Mouse (Mus musculus) olfactory bulb, adult 2 months (tissue): ENCODE data around the gene Dkkl1. TPM values are rescaled to one million over a fixed set of nuclear protein-coding genes. Genes with fewer than 3 reads are reported as not detected.

ENCODE experiments used
- H3K27ac ChIP-seq: fragments of 200-500 bp; 2 replicates; pipeline ENCODE4 v1.5.1; 2012; ENCODE audit warnings: low read depth, low read length; ENCODE audit not compliant: insufficient read depth
- H3K4me1 ChIP-seq: fragments of 200-500 bp; 2 replicates; pipeline ENCODE4 v1.6.1; 2012; ENCODE audit warnings: low read length; ENCODE audit not compliant: control insufficient read depth, insufficient read depth
- H3K4me3 ChIP-seq: fragments of 200-500 bp; 2 replicates; pipeline ENCODE4 v1.5.1; 2012; ENCODE audit warnings: mild to moderate bottlenecking, low read depth, low read length, moderate library complexity; ENCODE audit not compliant: insufficient read depth
- CTCF ChIP-seq: fragments of 200-500 bp; IDR thresholded peaks from 2 replicates; pipeline ENCODE4 v1.5.1; 2012; ENCODE audit warnings: low read depth, mild to moderate bottlenecking, low read length, moderate library complexity; ENCODE audit not compliant: insufficient read depth
- POLR2A ChIP-seq: fragments of 200-500 bp; IDR thresholded peaks from 2 replicates; pipeline ENCODE4 v1.6.1; 2012; ENCODE audit warnings: mild to moderate bottlenecking, low read depth, low read length, moderate library complexity; ENCODE audit not compliant: insufficient read depth
- WGBS: fragments of 180-500 bp; shearing (Covaris S2); methylation state at CpG from one replicate; pipeline ENCODE4 v1.1.7; 2018; 5-methylcytosine and 5-hydroxymethylcytosine counted together
- polyA plus RNA-seq: library from polyadenylated mRNA; stranded (reverse); fragments of >200 nt; gene quantifications from 2 replicates; pipeline ENCODE4 v1.2.4, GENCODE M21; 2012; ENCODE audit warnings: low replicate concordance; ENCODE audit not compliant: missing spikeins, insufficient read depth, insufficient read length

Gene Dkkl1
- polyA plus RNA-seq, 1 experiment, result not detected

DNA sequence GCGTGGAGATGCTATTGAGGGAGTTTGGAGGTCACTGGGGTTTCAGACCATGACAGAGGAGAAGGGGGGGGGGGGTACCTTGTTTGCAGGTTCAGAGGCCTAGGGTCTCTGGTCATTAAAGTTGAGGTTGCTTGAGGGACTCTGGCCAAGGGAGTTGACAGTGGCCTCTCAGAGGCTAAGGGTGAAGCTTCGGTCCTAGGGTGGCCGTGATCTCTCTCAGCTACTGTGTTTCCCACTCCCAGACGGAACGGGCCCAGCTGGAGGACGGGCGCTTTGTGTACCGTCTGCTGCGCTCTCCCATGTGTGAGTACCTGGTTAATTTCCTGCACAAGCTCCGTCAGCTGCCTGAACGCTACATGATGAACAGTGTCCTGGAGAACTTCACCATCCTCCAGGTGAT lies 20.0 kb upstream of the Dkkl1 start:
- H3K4me3 ChIP-seq, result no peak overlapping the region
- TF ChIP-seq POLR2A (no peak), CTCF (no peak)
- H3K4me1 ChIP-seq, result peaks cover 5% of the 10 kb centered on the region
- WGBS, result 96% methylated on average over 11 of the region's 11 CpGs
- H3K27ac ChIP-seq, result no peak overlapping the region

DNA sequence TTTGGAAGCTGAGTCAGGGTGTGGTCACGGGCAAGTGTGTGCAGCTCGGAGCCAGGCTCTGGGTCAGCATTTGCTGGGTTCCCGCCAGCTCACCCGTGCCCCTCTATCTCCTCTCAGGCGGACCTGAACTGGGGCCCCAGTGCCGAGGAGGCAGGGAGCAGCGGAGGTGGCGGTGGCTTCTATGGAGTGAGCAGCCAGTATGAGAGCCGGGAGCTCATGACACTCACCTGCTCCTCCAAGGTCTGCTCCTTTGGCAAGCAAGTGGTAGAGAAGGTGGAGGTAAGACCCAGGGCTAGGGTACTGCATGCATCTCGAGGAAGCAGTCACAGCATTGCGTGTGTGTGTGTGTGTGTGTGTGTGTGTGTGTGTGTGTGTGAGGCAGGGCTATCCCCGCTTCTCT lies 19.2 kb upstream of the Dkkl1 start:
- Histone ChIP-seq H3K27ac (no peak overlapping the region), H3K4me3 (no peak overlapping the region), H3K4me1 (peaks cover 5% of the 10 kb centered on the region)
- 92% methylated on average over 12 of the region's 12 CpGs for WGBS
- no peak for TF ChIP-seq POLR2A
- TF ChIP-seq CTCF, result no peak

DNA sequence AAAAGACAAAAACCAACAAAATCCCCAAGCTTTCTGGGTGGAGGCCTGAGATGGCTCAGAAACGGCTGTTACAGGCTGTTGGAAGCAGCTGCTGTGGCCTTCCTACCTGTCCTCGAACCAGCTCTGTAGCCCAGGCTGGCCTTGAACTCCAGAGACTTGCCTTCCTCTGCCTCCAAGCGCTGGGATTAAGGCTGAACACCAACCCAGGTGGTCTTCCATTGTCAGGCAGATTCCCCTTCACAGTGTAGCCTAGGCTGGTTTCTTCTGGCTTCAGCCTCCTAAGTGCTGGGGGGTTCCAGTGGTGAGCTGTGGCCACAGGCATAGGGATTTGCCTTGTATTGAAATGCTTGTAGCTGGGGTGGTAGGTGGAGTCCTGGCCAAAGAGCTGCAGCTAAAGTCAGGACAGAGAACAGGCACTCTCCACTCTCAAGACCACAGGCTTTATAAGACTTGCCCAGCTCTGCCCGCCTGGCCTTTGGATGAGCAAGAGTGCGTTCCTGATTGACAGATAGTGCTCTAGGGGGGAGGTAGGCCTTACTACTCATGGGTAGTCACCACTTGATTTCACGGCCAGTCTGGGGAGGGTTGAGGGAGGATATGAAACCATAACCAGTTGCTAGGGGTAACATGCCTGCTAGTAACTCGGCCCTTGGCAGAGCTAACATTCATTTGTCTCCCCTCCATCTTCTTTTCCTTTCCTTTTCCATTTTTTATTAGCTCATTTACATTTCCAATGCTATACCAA lies 17.7 kb upstream of the Dkkl1 start:
- H3K4me3 ChIP-seq, result no peak overlapping the region
- TF ChIP-seq POLR2A (no peak), CTCF (no peak)
- H3K27ac ChIP-seq, result no peak overlapping the region
- H3K4me1 ChIP-seq, result peaks cover 5% of the 10 kb centered on the region
- 89% methylated on average over 7 of the region's 7 CpGs for WGBS

DNA sequence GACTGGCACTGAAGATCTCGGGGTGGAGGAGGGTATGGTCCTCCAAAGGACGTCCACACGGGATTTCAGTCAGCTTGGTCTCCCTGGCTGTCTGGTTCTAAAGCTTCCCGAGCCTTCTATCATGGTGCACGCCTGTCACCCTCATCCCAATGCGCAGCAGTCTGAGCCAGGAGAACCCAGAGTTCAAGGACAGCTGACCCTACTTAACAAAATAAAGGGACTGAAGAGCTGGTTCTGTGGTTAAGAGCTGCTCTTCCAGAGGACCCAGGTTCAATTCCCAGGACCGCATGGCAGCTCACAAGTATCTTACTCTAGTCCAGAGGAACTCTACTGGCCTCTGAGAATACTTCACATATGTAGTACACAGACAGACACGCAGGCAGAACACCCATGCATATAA lies 17.1 kb upstream of the Dkkl1 start:
- H3K4me3 ChIP-seq, result no peak overlapping the region
- TF ChIP-seq POLR2A (no peak), CTCF (no peak)
- H3K4me1 ChIP-seq, result peaks cover 2% of the 10 kb centered on the region
- WGBS, result 97% methylated on average over 8 of the region's 8 CpGs
- H3K27ac ChIP-seq, result no peak overlapping the region

DNA sequence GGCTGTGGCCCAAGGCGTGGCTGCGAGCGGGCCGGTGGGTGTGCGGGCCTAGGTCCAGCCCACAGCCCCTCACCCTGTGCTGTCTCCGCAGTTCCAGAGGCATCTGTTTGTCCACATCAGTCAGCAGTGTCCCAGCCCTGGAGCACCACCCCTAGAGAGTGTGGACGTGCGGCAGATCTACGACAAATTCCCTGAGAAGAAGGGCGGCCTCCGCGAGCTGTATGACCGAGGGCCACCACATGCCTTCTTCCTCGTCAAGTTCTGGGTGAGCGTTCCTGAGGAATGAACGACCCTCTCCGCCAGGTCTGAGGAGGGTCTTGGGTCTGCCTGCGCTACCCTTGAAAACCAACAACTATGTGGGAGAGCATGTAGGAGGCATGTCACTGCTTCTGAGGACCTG lies 16.6 kb upstream of the Dkkl1 start:
- 97% methylated on average over 18 of the region's 18 CpGs for WGBS
- Histone ChIP-seq H3K27ac (no peak overlapping the region), H3K4me3 (no peak overlapping the region), H3K4me1 (no peaks in the 10 kb centered on the region)
- TF ChIP-seq CTCF (no peak), POLR2A (no peak)

DNA sequence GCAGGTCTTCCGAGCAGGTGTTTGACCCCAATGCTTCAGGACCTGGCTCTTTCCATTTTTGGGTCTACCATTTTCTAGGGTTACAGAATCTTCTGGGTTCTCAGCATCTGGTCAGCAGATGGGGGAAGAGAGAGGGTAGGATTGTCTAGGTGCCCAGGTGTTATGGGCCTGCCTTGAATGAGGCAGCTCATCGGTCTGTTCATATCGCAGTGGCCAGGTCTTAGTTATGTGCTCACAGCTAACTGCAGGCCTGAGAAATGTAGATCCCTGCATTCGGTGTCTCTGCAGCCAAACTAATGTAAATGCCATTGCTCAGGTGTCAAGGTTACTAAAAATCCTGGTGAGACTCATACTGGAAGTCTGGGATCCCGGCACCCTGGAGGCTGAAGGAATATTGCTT lies 14.5 kb upstream of the Dkkl1 start:
- no peak for TF ChIP-seq POLR2A
- no peak for TF ChIP-seq CTCF
- no peak overlapping the region for H3K4me3 ChIP-seq
- H3K4me1 ChIP-seq, result no peaks in the 10 kb centered on the region
- no peak overlapping the region for H3K27ac ChIP-seq
- WGBS, result 97% methylated on average over 5 of the region's 5 CpGs

DNA sequence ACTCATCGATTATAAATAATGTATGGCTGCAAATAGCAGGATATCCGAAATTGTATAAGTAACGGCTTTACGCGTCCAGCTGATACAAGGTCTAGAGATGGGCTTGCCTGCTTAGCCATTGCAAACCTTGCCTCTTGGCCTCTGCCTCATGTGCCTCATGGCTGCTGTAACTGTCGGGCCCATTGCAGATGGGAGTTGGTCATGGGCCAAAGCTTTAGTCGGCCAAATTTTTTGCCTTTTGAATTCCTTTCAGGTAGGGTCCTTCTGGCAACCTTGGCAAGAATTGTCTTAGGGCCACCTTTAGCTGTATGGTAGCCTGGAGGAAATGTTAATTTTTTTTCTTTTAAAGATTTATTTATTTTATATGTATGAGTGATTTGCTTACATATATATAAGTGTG lies 12.9 kb upstream of the Dkkl1 start:
- H3K4me3 ChIP-seq, result no peak overlapping the region
- TF ChIP-seq POLR2A (no peak), CTCF (no peak)
- no peaks in the 10 kb centered on the region for H3K4me1 ChIP-seq
- 90% methylated on average over 7 of the region's 7 CpGs for WGBS
- H3K27ac ChIP-seq, result no peak overlapping the region

DNA sequence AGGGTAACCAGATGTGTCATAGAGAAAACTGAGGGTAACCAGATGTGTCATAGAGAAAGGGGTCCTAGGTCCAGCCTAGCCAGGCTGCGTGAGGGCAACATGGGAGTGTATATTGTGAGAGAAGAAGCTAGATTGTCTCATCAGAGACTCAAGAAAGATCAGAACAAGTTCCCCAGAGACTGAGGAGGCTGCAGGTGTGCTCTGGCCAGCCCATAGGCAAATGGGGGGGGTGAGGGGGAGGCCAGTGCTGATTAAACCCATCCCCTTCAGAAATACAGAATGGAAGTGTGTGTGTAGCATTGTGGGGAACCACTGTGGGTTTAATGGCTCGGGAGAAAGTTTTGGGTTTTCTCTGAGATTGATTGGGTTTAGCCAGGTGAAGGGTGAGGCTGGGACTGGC lies 9.7 kb upstream of the Dkkl1 start:
- WGBS, result 92% methylated on average over 2 of the region's 2 CpGs
- H3K27ac ChIP-seq, result no peak overlapping the region

DNA sequence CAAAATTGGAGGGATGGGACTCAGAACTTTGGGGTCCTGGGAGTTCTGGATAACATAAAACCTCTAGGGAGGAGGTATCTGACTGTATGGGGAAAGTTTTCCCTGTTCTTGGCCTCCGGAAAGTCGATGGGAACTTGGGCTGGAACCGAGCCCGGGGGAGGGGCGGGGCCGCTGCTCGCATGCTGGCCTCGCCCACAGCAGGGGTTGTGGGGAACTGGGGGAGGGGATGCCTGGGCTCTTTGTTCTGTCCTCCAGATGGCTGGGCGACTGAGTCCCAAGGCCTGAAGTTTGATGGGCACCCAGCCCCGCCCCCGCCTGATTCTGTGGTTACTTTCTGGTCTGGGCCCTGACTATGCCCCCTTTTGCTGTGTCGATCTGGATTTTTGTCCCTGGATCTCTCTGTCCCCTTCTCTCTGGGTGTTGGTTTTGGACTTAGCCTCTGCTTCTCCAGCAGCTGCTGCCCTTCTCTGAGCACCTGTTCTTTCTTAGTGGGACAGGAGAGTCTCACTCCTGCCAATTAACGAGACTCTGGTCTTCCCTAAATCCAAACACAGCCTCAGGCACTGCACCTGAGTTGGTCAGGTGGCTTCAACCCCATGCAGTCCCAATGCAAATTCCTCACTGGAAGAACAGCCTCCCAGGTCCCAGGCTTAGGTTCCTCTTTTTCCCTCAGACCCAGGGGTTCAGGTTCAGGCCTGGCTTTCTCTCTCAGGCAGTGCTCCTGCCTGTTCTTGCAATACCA lies 4.7 kb upstream of the Dkkl1 start:
- 9% methylated on average over 13 of the region's 13 CpGs for WGBS
- H3K27ac ChIP-seq, result no peak overlapping the region
- no peak for TF ChIP-seq CTCF
- no peak for TF ChIP-seq POLR2A

More for the DNA sequence above, 9.7 kb upstream of the Dkkl1 start:
- H3K4me3 ChIP-seq, result no peak overlapping the region
- peaks cover 2% of the 10 kb centered on the region for H3K4me1 ChIP-seq
- TF ChIP-seq CTCF (no peak), POLR2A (no peak)

More for the DNA sequence above, 4.7 kb upstream of the Dkkl1 start:
- H3K4me1 ChIP-seq, result peaks cover 13% of the 10 kb centered on the region
- H3K4me3 ChIP-seq, result no peak overlapping the region
